Mouse (Mus musculus) left cerebral cortex, postnatal 36 days (tissue): ENCODE data around the gene Serpinb8. TPM values are rescaled to one million over a fixed set of nuclear protein-coding genes. Genes with fewer than 3 reads are reported as not detected.

Experiments used
- DNase-seq, 2 experiments: peaks; one replicate each; pipeline ENCODE4 v3.0.0; 2021 to 2022; ENCODE audit warnings: low spot score in 2 of 2, mixed read lengths in 1 of 2
- intact Hi-C: fragments of 180-260 bp; cut with DNase I; formaldehyde crosslinking; loops from one replicate; pipeline ENCODE4 v1.15.1; 2025
- total RNA-seq, 2 experiments: library from RNA; stranded (reverse); gene quantifications; 2 replicates each; pipeline ENCODE4 v1.2.3; 2021

The Serpinb8 gene
- 10 to 100 TPM; 12.8 to 15.5 TPM for total RNA-seq

- intact Hi-C loops, result no loop called here
- peak; percentile 71 to 74 for DNase-seq
Measured at GRCm38 (mm10) chr1:107589691-107590470, at the start of gene Serpinb8. Gene Serpinb8, plus strand, starts transcription at chr1:107590006.

- intact Hi-C loops, result no loop called here
- DNase-seq, result no peak
Measured at GRCm38 (mm10) chr1:107559494-107559893, 30.3 kb upstream of the Serpinb8 start.

GRCm38 (mm10) chr1:107562110-107562509 is 27.7 kb upstream of the Serpinb8 start:
- no peak for DNase-seq
- intact Hi-C loops, result loop anchor here (5.0 kb wide), 3 partner anchors 80 to 545 kb away; no protein-coding TSS in a partner anchor

- intact Hi-C loops, result loop anchor here (2.0 kb wide), 1 partner anchor 33 kb away; no protein-coding TSS in a partner anchor
Measured at GRCm38 (mm10) chr1:107565644-107566043, 24.2 kb upstream of the Serpinb8 start.

GRCm38 (mm10) chr1:107576094-107576493 is 13.7 kb upstream of the Serpinb8 start:
- intact Hi-C loops, result no loop called here
- no peak for DNase-seq

More at GRCm38 (mm10) chr1:107565644-107566043, 24.2 kb upstream of the Serpinb8 start:
- DNase-seq, result no peak

GRCm38 (mm10) chr1:107577514-107577913 is 12.3 kb upstream of the Serpinb8 start:
- intact Hi-C loops, result no loop called here
- DNase-seq, result no peak

- intact Hi-C loops, result no loop called here
Measured at GRCm38 (mm10) chr1:107581220-107581619, 8.6 kb upstream of the Serpinb8 start.

GRCm38 (mm10) chr1:107582900-107583299 is 6.9 kb upstream of the Serpinb8 start:
- no peak for DNase-seq

More at GRCm38 (mm10) chr1:107581220-107581619, 8.6 kb upstream of the Serpinb8 start:
- peak; percentile 42 to 67 for DNase-seq

GRCm38 (mm10) chr1:107583958-107584376 is 5.8 kb upstream of the Serpinb8 start:
- DNase-seq, result no peak
- intact Hi-C loops, result no loop called here

More at GRCm38 (mm10) chr1:107582900-107583299, 6.9 kb upstream of the Serpinb8 start:
- intact Hi-C loops, result no loop called here

- intact Hi-C loops, result no loop called here
- DNase-seq, result no peak
Measured at GRCm38 (mm10) chr1:107584932-107585331, 4.9 kb upstream of the Serpinb8 start.

- no peak for DNase-seq
- intact Hi-C loops, result no loop called here
Measured at GRCm38 (mm10) chr1:107586196-107586595, 3.6 kb upstream of the Serpinb8 start.

- no peak for DNase-seq
- intact Hi-C loops, result no loop called here
Measured at GRCm38 (mm10) chr1:107588206-107588605, 1.6 kb upstream of the Serpinb8 start.

GRCm38 (mm10) chr1:107588642-107589041 is 1.2 kb upstream of the Serpinb8 start:
- peak in 1 of 2 experiments; percentile 17 for DNase-seq
- intact Hi-C loops, result no loop called here

GRCm38 (mm10) chr1:107592644-107593043 is 2.8 kb downstream of the Serpinb8 start:
- DNase-seq, result no peak
- intact Hi-C loops, result no loop called here

GRCm38 (mm10) chr1:107593469-107593868 is 3.7 kb downstream of the Serpinb8 start:
- intact Hi-C loops, result no loop called here
- no peak for DNase-seq

- DNase-seq, result no peak
- intact Hi-C loops, result no loop called here
Measured at GRCm38 (mm10) chr1:107596874-107597273, 7.1 kb downstream of the Serpinb8 start.

GRCm38 (mm10) chr1:107598476-107598875 is 8.7 kb downstream of the Serpinb8 start:
- DNase-seq, result peak in 1 of 2 experiments; percentile 17
- intact Hi-C loops, result loop anchor here (2.0 kb wide), 1 partner anchor 34 kb away; no protein-coding TSS in a partner anchor

- DNase-seq, result no peak
Measured at GRCm38 (mm10) chr1:107608942-107609341, 19.1 kb downstream of the Serpinb8 start.

GRCm38 (mm10) chr1:107614087-107614486 is 24.3 kb downstream of the Serpinb8 start:
- intact Hi-C loops, result no loop called here
- DNase-seq, result no peak

More at GRCm38 (mm10) chr1:107608942-107609341, 19.1 kb downstream of the Serpinb8 start:
- intact Hi-C loops, result no loop called here

- no peak for DNase-seq
- intact Hi-C loops, result no loop called here
Measured at GRCm38 (mm10) chr1:107622017-107622416, 32.2 kb downstream of the Serpinb8 start.

GRCm38 (mm10) chr1:107635936-107636335 is 46.1 kb downstream of the Serpinb8 start:
- DNase-seq, result no peak
- intact Hi-C loops, result no loop called here
